Comparison of ENCODE assay signal across 25 mouse cellular contexts in the genomic region with DNA sequence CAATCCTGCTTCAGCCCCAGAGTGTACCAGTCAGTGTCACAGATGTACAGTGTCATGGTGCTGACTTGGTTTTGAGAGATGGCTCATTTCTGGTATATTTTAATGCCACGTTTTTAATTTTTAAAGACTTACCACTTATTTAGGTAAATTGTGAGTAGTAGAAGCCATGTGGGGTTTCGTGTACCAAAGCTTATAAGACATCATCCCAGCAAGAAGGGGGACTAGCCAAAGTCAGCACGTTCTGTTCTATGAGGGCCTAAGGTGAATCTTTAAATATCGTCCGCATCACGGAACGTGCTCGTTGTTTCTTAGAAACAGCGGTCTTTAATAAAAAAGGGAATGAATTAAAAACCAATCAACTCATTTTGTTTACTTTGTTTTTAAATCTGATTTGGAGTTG.
"Had no signal": no experiment of that assay in that cellular context is flagged by ENCODE, and none has a peak within 500 bp of the region (broad histone marks: within the 10 kb centered on the region; RNA-seq: fewer than 3 reads in every experiment).

No protein-coding gene starts in this region.

- H3K27ac ChIP-seq: intestine, embryonic 15.5 days; layer of hippocampus, adult 2 months; limb, embryonic 10.5 days; limb, embryonic 13.5 days; liver, embryonic 12.5 days; liver, embryonic 15.5 days; lung, embryonic 15.5 days; midbrain, embryonic 10.5 days; neural tube, embryonic 12.5 days; neural tube, embryonic 15.5 days; stomach, postnatal 0 days had no signal

- H3K27me3 ChIP-seq: intestine, embryonic 15.5 days; lung, embryonic 15.5 days; megakaryocyte, embryonic 14.5 days had no signal

- ATAC-seq: intestine, embryonic 15.5 days; liver, embryonic 12.5 days had no signal

- H3K4me2 ChIP-seq: intestine, embryonic 15.5 days; limb, embryonic 13.5 days; liver, embryonic 12.5 days; liver, embryonic 15.5 days; lung, embryonic 15.5 days; neural tube, embryonic 12.5 days; neural tube, embryonic 15.5 days had no signal

- H3K9me3 ChIP-seq: intestine, embryonic 15.5 days; limb, embryonic 10.5 days; limb, embryonic 13.5 days; liver, embryonic 12.5 days; liver, embryonic 15.5 days; lung, embryonic 15.5 days; megakaryocyte, embryonic 14.5 days; midbrain, embryonic 10.5 days; neural tube, embryonic 12.5 days; neural tube, embryonic 15.5 days had no signal

- DNase-seq: kidney, adult 11 months; kidney, adult 9 months; layer of hippocampus, adult 9-11 months; liver; lung, adult 18-20 months; lung, postnatal 10 days; lung, postnatal 36 days; midbrain, embryonic 14.5 days; right cerebral cortex, adult 18-20 months; right cerebral cortex, postnatal 14 days; right cerebral cortex, postnatal 4 days; thymus, adult 18-20 months; thymus, postnatal 36 days had no signal

- H3K4me3 ChIP-seq: intestine, embryonic 15.5 days; layer of hippocampus, adult 2 months; limb, embryonic 10.5 days; limb, embryonic 13.5 days; liver, embryonic 12.5 days; liver, embryonic 15.5 days; lung, embryonic 15.5 days; midbrain, embryonic 10.5 days; neural tube, embryonic 12.5 days; neural tube, embryonic 15.5 days had no signal

- H3K9ac ChIP-seq: intestine, embryonic 15.5 days; limb, embryonic 13.5 days; liver, embryonic 12.5 days; liver, embryonic 15.5 days; lung, embryonic 15.5 days; neural tube, embryonic 12.5 days; neural tube, embryonic 15.5 days had no signal
